Mouse (Mus musculus) heart, embryonic 11.5 days (tissue): ENCODE measurements around the gene Rnf208. TPM values are rescaled to one million over a fixed set of nuclear protein-coding genes. Genes with fewer than 3 reads are reported as not detected.

Experiments
- ATAC-seq: fragments of 200-750 bp; cut with Nextera tagmentation; replicated peaks from 2 replicates; pipeline ENCODE4 v1.8.0; 2017; ENCODE audit warnings: moderate library complexity; ENCODE audit not compliant: insufficient number of reproducible peaks, low FRiP score, low TSS enrichment
- H3K27ac ChIP-seq: fragments of 300-500 bp; sonication (generic); 2 replicates; pipeline ENCODE4 v1.5.1; 2014; ENCODE audit warnings: mild to moderate bottlenecking, low read depth, low read length
- H3K27me3 ChIP-seq: fragments of 300-500 bp; sonication (generic); 2 replicates; pipeline ENCODE4 v1.6.1; 2014; ENCODE audit warnings: mild to moderate bottlenecking, low read length, mixed read lengths; ENCODE audit not compliant: control insufficient read depth, insufficient read depth
- H3K36me3 ChIP-seq: fragments of 300-500 bp; sonication (generic); 2 replicates; pipeline ENCODE4 v1.6.1; 2014; ENCODE audit warnings: mild to moderate bottlenecking, low read length, moderate library complexity, mixed read lengths; ENCODE audit not compliant: control insufficient read depth, insufficient read depth
- H3K4me1 ChIP-seq: fragments of 300-500 bp; sonication (generic); 2 replicates; pipeline ENCODE4 v1.6.1; 2014; ENCODE audit warnings: low read length; ENCODE audit not compliant: control insufficient read depth, insufficient read depth
- H3K4me2 ChIP-seq: fragments of 300-500 bp; sonication (generic); 2 replicates; pipeline ENCODE4 v1.6.1; 2014; ENCODE audit warnings: mild to moderate bottlenecking, moderate library complexity
- H3K4me3 ChIP-seq: fragments of 300-500 bp; sonication (generic); 2 replicates; pipeline ENCODE4 v1.5.1; 2014; ENCODE audit warnings: low read depth, low read length
- H3K9ac ChIP-seq: fragments of 300-500 bp; sonication (generic); 2 replicates; pipeline ENCODE4 v1.6.1; 2014; ENCODE audit warnings: mild to moderate bottlenecking, low read depth, low read length, moderate library complexity
- H3K9me3 ChIP-seq: fragments of 300-500 bp; sonication (generic); replicated peaks from 2 replicates; pipeline ENCODE4 v1.6.1; 2016; ENCODE audit warnings: low read length; ENCODE audit not compliant: control insufficient read depth
- WGBS: fragments of 180-500 bp; shearing (Covaris S2); extraction: QIAGEN DNeasy Blood & Tissue Kit; methylation state at CpG from one replicate; pipeline ENCODE4 v1.1.7; 2014; ENCODE audit not compliant: insufficient replicate concordance; 5-methylcytosine and 5-hydroxymethylcytosine counted together
- polyA plus RNA-seq: library from polyadenylated mRNA; unstranded; fragments of >200 nt; fragmentation: Nextera tagmentation; extraction: Ambion mirVana; gene quantifications from 2 replicates; pipeline ENCODE4 v1.2.1, GENCODE M21; 2014

The Rnf208 gene
- polyA plus RNA-seq, 1 experiment from 2014 or later = 7.1 TPM

DNA sequence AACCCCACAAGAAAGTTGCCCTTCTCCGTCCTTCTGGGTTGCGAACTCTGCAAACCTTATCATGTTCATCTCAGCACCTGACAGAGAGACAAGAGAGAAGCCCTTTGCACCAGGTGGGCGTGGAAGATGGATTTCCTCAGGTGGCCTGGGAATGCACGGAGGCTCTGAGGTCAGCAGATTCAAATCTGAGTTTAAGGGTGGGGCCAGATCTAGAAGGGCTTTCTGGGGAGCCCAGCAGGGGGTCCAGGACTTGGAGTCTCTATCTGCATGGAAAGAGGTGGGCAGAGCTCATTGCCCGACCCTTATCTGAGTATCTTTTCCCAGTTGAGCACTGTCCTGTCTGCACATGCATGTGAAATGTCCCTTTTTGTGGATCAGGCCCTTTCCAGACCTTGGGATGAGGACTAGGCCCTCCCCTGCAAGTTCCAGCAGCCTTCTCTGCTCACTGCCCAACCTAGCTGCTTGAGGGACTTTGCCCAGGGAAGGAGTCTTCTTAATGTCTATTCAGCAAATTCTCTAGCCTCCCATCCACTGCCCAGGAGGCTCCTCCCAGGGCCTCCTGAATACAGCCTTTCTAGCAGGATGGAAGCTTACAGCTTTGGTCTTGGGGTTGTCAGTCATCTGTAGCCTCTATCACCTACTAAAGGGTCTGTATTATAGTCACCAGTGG is 7.4 kb upstream of the Rnf208 start:
- no peak overlapping the region for H3K4me2 ChIP-seq
- no peak overlapping the region for H3K9ac ChIP-seq
- H3K4me1 ChIP-seq = no peaks in the 10 kb centered on the region
- no peaks in the 10 kb centered on the region for H3K9me3 ChIP-seq
- no peak overlapping the region for H3K27ac ChIP-seq
- no peak for ATAC-seq
- no peak overlapping the region for H3K4me3 ChIP-seq
- WGBS = 57% methylated on average over 5 of the region's 5 CpGs
- H3K36me3 ChIP-seq = no peaks in the 10 kb centered on the region
- peaks cover 25% of the 10 kb centered on the region for H3K27me3 ChIP-seq

- H3K36me3 ChIP-seq = no peaks in the 10 kb centered on the region
- no peak within 1 kb of the TSS for H3K9ac ChIP-seq
- H3K4me3 ChIP-seq = no peak within 1 kb of the TSS
- WGBS = 20% methylated on average over 8 of the region's 8 CpGs
- no peak within 1 kb of the TSS for H3K27ac ChIP-seq
- no peak within 1 kb of the TSS; the same call in 1 of the 2 replicates for H3K4me2 ChIP-seq
- no peak for ATAC-seq
- peaks cover 22% of the 10 kb centered on the region for H3K27me3 ChIP-seq
- no peaks in the 10 kb centered on the region for H3K9me3 ChIP-seq
- peaks cover 13% of the 10 kb centered on the region for H3K4me1 ChIP-seq
These were observed 5.4 kb upstream of the Rnf208 start, which contains the start of gene Rnf224 for GRCm38 (mm10) chr2:25236614-25237013. Gene Rnf224 (minus strand): TSS chr2:25236787.

GRCm38 (mm10) chr2:25237522-25237921 is 4.5 kb upstream of the Rnf208 start:
- Histone ChIP-seq H3K9me3 (no peaks in the 10 kb centered on the region), H3K4me2 (no peak overlapping the region), H3K4me3 (no peak overlapping the region), H3K4me1 (peaks cover 17% of the 10 kb centered on the region), H3K36me3 (no peaks in the 10 kb centered on the region), H3K27me3 (peaks cover 26% of the 10 kb centered on the region), H3K9ac (no peak overlapping the region), H3K27ac (no peak overlapping the region)
- WGBS = 61% methylated on average over 4 of the region's 4 CpGs
- no peak for ATAC-seq

- H3K9me3 ChIP-seq = no peaks in the 10 kb centered on the region
These were observed 3.9 kb upstream of the Rnf208 start for GRCm38 (mm10) chr2:25238106-25238505.

DNA sequence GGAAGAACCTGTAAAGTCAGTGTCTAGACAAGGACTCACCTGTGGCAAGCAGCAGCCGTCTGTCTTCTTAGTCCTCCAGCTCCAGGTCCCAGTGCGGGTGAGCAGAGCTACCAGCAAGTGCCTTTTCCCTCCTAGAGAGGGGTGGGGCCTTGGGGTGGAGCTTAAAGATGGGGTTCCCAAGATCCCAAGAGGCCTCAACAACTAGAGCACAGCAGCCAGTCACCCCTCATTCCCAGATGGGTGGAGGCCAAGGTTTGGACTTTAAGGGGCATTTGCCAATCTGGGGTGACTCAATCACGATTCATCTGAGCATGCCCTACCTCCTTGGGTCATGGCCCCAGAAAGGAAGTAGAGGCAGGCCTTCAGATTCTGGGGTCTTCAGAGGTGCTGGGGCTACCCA is 2.3 kb upstream of the Rnf208 start:
- Histone ChIP-seq H3K27ac (no peak overlapping the region), H3K4me1 (peaks cover 20% of the 10 kb centered on the region), H3K36me3 (no peaks in the 10 kb centered on the region), H3K9me3 (no peaks in the 10 kb centered on the region), H3K27me3 (peaks cover 36% of the 10 kb centered on the region), H3K4me3 (no peak overlapping the region), H3K9ac (no peak overlapping the region), H3K4me2 (no peak overlapping the region)
- ATAC-seq = no peak
- WGBS = 93% methylated on average over 3 of the region's 3 CpGs

More at GRCm38 (mm10) chr2:25238106-25238505, 3.9 kb upstream of the Rnf208 start:
- H3K4me1 ChIP-seq = peaks cover 20% of the 10 kb centered on the region
- H3K4me2 ChIP-seq = no peak overlapping the region
- no peak overlapping the region for H3K4me3 ChIP-seq
- H3K27ac ChIP-seq = no peak overlapping the region
- no peak overlapping the region for H3K9ac ChIP-seq
- H3K36me3 ChIP-seq = no peaks in the 10 kb centered on the region
- H3K27me3 ChIP-seq = peaks cover 28% of the 10 kb centered on the region
- no peak for ATAC-seq

- ATAC-seq = no peak
- no peak overlapping the region for H3K27ac ChIP-seq
- WGBS = 50% methylated on average over 8 of the region's 8 CpGs
These were observed 1.7 kb upstream of the Rnf208 start for GRCm38 (mm10) chr2:25240310-25240709.

DNA sequence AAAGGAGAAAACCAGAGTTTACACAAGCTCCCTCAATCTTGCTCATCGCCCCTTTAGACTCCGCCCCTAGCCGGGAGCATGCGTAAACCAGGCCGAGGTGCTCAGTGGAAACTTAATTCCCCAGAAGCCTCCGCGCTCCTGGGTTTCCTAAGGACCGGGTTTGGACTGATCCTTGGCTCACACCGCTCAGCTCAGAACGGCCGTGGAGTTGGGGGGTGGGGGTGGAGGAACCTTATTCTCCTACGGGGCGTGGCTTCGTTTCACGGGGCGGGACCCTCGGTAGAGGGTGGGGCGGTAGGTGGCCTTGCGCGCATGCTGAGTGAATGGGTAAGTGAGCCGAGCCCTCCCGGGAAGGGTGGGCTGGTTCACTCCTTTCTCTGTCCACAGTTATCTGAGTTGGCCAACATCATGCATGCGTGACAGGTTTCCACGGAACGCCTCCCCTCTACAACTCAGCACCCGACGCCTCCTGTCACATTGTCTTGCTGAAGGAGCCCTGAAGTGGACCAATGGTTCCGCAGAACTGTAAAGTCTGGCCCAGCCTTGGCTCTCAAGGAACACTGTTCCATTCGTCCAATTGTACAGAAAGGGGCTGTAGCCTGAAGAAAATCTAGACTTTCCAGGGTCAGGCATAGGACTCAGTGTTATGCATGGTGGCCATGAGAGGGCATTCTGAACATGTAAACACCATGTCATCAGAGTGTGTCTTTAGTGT is 1.2 kb upstream of the Rnf208 start:
- H3K27me3 ChIP-seq = peaks cover 31% of the 10 kb centered on the region

More at GRCm38 (mm10) chr2:25240310-25240709, 1.7 kb upstream of the Rnf208 start:
- Histone ChIP-seq H3K9ac (peak overlapping the region; percentile 56; the same call in 1 of the 2 replicates), H3K4me1 (peaks cover 20% of the 10 kb centered on the region), H3K36me3 (no peaks in the 10 kb centered on the region), H3K4me2 (peak overlapping the region; percentile 98), H3K9me3 (no peaks in the 10 kb centered on the region), H3K4me3 (peak overlapping the region; percentile 38), H3K27me3 (peaks cover 31% of the 10 kb centered on the region)

GRCm38 (mm10) chr2:25241438-25241775 is 648 bp upstream of the Rnf208 start:
- H3K27ac ChIP-seq = no peak overlapping the region
- peak; percentile 27; the same call in 1 of the 2 replicates for ATAC-seq
- H3K4me2 ChIP-seq = peak overlapping the region; percentile 98
- peaks cover 20% of the 10 kb centered on the region for H3K4me1 ChIP-seq
- WGBS = 20% methylated on average over 6 of the region's 6 CpGs
- H3K27me3 ChIP-seq = peaks cover 31% of the 10 kb centered on the region
- no peaks in the 10 kb centered on the region; the same call in 1 of the 2 replicates for H3K36me3 ChIP-seq
- peak overlapping the region; percentile 58 for H3K4me3 ChIP-seq
- peak overlapping the region; percentile 66; the same call in 1 of the 2 replicates for H3K9ac ChIP-seq
- no peaks in the 10 kb centered on the region for H3K9me3 ChIP-seq

More for the DNA sequence above, 1.2 kb upstream of the Rnf208 start:
- peak overlapping the region; percentile 56 for H3K9ac ChIP-seq
- H3K4me1 ChIP-seq = peaks cover 20% of the 10 kb centered on the region
- 1% methylated on average over 29 of the region's 29 CpGs for WGBS
- peak overlapping the region; percentile 38 for H3K4me3 ChIP-seq
- H3K36me3 ChIP-seq = no peaks in the 10 kb centered on the region
- H3K9me3 ChIP-seq = no peaks in the 10 kb centered on the region
- H3K4me2 ChIP-seq = peak overlapping the region; percentile 98
- H3K27ac ChIP-seq = no peak overlapping the region
- peak; percentile 74 for ATAC-seq
